Mouse (Mus musculus) kidney, embryonic 14.5 days (tissue): ENCODE measurements at regions not wholly inside any gene's neighbourhood (a gene's known extent, or its start where the extent isn't known, plus 50 kb on each side); places are given as distances from the start of the nearest gene placed in this dataset.
A peak's percentile ranks its signal among the peaks of the same experiment; 100 is the strongest.

ENCODE experiments used
- ATAC-seq: fragments of 200-750 bp; cut with Nextera tagmentation; 2 replicates; pipeline ENCODE4 v1.8.0; 2017; ENCODE audit warnings: moderate number of reproducible peaks, mild to moderate bottlenecking, moderate TSS enrichment, moderate library complexity; ENCODE audit not compliant: low FRiP score, low TSS enrichment
- H3K27ac ChIP-seq: fragments of 300-500 bp; sonication (generic); 2 replicates; pipeline ENCODE4 v1.5.1; 2014; ENCODE audit warnings: low read depth, mild to moderate bottlenecking, low read length, moderate library complexity, mixed read lengths
- H3K27me3 ChIP-seq: fragments of 300-500 bp; sonication (generic); 2 replicates; pipeline ENCODE4 v1.6.1; 2014; ENCODE audit warnings: mild to moderate bottlenecking, low read length; ENCODE audit not compliant: control insufficient read depth, insufficient read depth
- H3K36me3 ChIP-seq: fragments of 300-500 bp; sonication (generic); 2 replicates; pipeline ENCODE4 v1.6.1; 2014; ENCODE audit warnings: low read length, mixed read lengths; ENCODE audit not compliant: control insufficient read depth, insufficient read depth
- H3K4me1 ChIP-seq: fragments of 300-500 bp; sonication (generic); 2 replicates; pipeline ENCODE4 v1.6.1; 2014; ENCODE audit warnings: low read length, mixed read lengths; ENCODE audit not compliant: control insufficient read depth, insufficient read depth
- H3K4me2 ChIP-seq: fragments of 300-500 bp; sonication (generic); replicated peaks from 2 replicates; pipeline ENCODE4 v1.6.1; 2014; ENCODE audit warnings: low read depth, mild to moderate bottlenecking, low read length
- H3K4me3 ChIP-seq: fragments of 300-500 bp; sonication (generic); 2 replicates; pipeline ENCODE4 v1.5.1; 2014; ENCODE audit warnings: mild to moderate bottlenecking, low read length
- H3K9ac ChIP-seq: fragments of 300-500 bp; sonication (generic); 2 replicates; pipeline ENCODE4 v1.6.1; 2014; ENCODE audit warnings: low read depth, mild to moderate bottlenecking, low read length, moderate library complexity
- H3K9me3 ChIP-seq: fragments of 300-500 bp; sonication (generic); 2 replicates; pipeline ENCODE4 v1.6.1; 2016; ENCODE audit warnings: low read length; ENCODE audit not compliant: control insufficient read depth
- WGBS: fragments of 180-500 bp; shearing (Covaris S2); extraction: QIAGEN DNeasy Blood & Tissue Kit; methylation state at CpG from one replicate; pipeline ENCODE4 v1.1.7; 2014; 5-methylcytosine and 5-hydroxymethylcytosine counted together

DNA sequence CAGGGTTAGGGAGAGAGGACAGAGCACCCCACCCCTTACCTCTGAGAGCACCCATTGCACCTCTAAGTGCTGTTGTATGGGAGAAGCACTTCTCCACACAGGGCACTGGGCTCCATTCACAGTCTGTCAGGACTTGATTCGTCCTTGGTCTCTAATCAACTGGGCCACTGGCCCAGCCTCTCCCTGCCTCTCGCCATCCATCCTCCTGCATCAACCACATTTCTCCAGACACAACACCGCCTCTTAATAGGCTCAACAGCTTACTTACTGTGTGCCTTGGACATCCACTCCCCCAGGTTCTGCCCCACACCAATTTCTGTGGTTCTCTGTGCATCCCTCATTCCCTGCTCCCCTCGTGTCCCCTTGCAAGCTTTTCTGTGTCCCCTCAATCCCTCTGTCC, 166.9 kb downstream of the Zfp36l1 start:
- 71% methylated on average over 4 of the region's 4 CpGs for WGBS
- Histone ChIP-seq H3K36me3 (no peaks in the 10 kb centered on the region), H3K9me3 (no peaks in the 10 kb centered on the region), H3K27me3 (no peaks in the 10 kb centered on the region), H3K9ac (no peak overlapping the region), H3K4me2 (no peak overlapping the region), H3K4me1 (peaks cover 55% of the 10 kb centered on the region), H3K4me3 (no peak overlapping the region), H3K27ac (peak overlapping the region; percentile 86)
- ATAC-seq: no peak

DNA sequence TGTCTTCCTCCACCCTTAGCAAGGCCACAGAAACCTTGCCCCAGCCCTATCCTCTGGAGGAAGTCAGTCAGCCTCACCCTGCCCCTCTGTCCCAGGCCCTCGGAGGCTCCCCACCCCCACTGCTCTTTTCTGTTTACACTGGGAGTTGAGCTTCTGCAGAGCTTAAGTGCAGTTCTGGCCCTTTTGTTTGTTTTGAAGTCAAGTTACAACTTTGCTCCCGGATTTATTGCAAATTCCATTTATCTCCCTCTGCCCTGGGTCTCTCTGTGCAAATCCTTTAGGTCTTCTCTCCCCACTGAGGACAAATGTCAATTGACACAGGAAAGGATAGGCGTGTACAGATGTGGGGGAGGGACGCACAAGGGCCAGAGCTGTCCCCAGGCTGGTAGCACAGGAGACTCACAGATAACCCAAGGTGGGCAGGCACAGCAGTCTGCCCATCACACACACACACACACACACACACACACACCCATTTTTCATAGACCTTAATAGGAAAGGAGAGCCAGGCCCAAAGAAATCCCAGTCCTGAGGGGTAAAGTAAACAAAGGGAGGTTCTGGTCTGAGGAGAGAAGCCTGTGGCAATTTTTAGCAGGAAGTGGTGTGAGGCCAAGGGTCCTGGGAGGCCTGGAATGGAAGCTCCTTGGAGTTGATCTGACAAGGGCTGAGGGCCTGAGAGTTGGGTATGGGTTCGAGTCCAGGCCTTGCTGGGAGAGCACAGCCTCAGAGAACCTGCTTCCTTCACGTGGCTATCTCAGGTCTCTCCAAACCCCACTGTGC, 167.9 kb downstream of the Zfp36l1 start:
- Histone ChIP-seq H3K27ac (peak overlapping the region; percentile 86), H3K4me2 (no peak overlapping the region), H3K36me3 (no peaks in the 10 kb centered on the region), H3K27me3 (no peaks in the 10 kb centered on the region), H3K9me3 (no peaks in the 10 kb centered on the region), H3K9ac (peak overlapping the region; percentile 28; the same call in 1 of the 2 replicates), H3K4me1 (peaks cover 55% of the 10 kb centered on the region), H3K4me3 (no peak overlapping the region)
- 12% methylated on average over 6 of the region's 6 CpGs for WGBS
- ATAC-seq: peak; percentile 82

DNA sequence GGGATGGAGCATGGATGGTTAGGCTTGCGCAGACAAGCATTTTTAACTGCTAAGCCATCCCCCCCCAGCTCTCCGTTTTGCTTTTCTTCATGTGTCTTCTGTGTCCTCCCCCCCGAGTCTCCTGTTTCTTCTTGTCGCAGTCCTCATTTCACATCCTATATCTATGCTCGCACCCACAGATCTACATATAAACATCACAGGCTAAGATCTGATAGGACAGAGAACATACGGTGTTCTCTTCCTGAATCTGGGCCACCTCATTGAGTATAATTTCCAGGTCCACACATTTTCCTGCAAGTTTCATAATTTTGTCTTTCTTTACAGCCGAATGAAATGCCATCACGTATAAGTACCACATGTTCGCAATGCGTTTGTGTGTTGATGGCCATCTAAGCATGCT, 168.7 kb downstream of the Zfp36l1 start:
- H3K9ac ChIP-seq: no peak overlapping the region
- no peak overlapping the region for H3K4me3 ChIP-seq
- peaks cover 55% of the 10 kb centered on the region for H3K4me1 ChIP-seq
- WGBS: 59% methylated on average over 10 of the region's 10 CpGs
- H3K4me2 ChIP-seq: no peak overlapping the region
- H3K36me3 ChIP-seq: no peaks in the 10 kb centered on the region
- no peak for ATAC-seq
- no peaks in the 10 kb centered on the region for H3K27me3 ChIP-seq
- H3K27ac ChIP-seq: peak overlapping the region; percentile 86
- no peaks in the 10 kb centered on the region for H3K9me3 ChIP-seq

DNA sequence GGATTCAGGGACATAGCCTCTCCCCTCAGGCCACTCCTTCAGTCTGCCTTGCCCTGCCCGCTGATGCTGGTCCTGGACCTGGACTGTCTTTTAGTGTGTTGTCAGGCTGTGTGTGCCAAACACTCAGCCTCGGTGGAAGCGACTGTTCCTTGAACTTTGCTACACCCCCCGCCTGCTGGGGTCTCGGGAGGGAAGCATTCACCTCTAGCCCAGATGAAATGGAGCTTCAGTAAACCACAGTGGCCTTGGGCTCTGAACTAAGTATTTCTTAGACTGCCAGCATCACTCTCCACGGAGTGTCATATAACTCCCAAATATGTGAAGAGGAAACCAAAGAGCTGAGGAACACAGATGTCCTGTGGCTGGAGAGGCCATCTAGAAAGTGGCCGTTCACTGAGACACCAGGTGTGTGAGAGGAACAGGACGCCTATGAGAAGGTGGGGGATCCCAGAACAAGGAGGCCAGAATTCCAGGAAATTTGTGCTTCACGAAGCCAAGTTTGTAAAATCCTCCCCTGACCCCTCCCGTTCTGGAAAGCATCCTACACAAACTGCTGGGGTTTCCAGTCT, 170.2 kb downstream of the Zfp36l1 start:
- Histone ChIP-seq H3K4me3 (no peak overlapping the region), H3K9me3 (no peaks in the 10 kb centered on the region), H3K4me2 (no peak overlapping the region), H3K27me3 (no peaks in the 10 kb centered on the region), H3K36me3 (no peaks in the 10 kb centered on the region), H3K4me1 (peaks cover 41% of the 10 kb centered on the region), H3K27ac (peak overlapping the region; percentile 86; the same call in 1 of the 2 replicates), H3K9ac (no peak overlapping the region)
- ATAC-seq: no peak; the same call in 1 of the 2 replicates
- 17% methylated on average over 10 of the region's 10 CpGs for WGBS

DNA sequence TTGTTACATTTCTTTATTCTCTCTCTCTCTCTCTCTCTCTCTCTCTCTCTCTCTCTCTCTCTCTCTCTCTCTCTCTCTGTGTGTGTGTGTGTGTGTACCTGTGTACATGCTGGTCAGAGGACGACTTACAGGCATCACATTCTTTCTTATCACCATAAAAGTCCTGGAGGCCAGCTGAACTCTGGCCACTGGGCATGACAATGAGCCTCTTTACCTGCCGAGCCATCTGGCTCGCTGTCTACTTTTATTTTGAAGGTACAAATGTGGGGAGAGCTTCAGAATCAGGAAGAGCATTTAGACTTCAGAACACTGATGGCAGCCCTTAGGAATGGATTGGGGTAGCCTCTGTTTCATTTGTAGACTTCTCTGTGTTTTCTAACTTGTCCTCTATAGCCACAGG, 171.0 kb downstream of the Zfp36l1 start:
- Histone ChIP-seq H3K27me3 (no peaks in the 10 kb centered on the region), H3K4me2 (no peak overlapping the region), H3K27ac (no peak overlapping the region), H3K4me3 (no peak overlapping the region), H3K9me3 (no peaks in the 10 kb centered on the region), H3K36me3 (no peaks in the 10 kb centered on the region), H3K9ac (no peak overlapping the region), H3K4me1 (peaks cover 46% of the 10 kb centered on the region)
- ATAC-seq: no peak
- 32% methylated on average over 3 of the region's 3 CpGs for WGBS

DNA sequence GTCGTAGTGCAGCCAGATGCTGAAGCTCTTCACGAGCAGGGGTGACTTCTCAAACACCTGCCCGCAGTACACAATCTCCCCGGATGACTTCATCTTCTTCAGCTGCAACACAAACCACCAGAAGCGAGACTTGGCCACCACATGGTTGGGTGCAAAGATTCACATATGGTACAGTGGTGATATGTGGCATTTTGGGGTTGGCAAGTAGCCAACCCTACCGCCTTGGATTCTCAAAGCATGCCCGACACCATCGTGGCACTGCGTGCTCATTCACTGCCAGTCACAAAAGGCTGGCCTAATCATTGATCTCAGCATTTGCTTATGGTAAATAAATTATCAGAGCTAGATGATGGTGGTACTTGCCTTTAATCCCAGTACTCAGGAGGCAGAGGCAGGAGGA, 173.4 kb downstream of the Zfp36l1 start:
- Histone ChIP-seq H3K27me3 (no peaks in the 10 kb centered on the region), H3K9ac (no peak overlapping the region), H3K4me3 (no peak overlapping the region), H3K4me1 (peaks cover 44% of the 10 kb centered on the region), H3K9me3 (no peaks in the 10 kb centered on the region), H3K36me3 (no peaks in the 10 kb centered on the region), H3K27ac (no peak overlapping the region), H3K4me2 (no peak overlapping the region)
- ATAC-seq: no peak
- WGBS: 95% methylated on average over 9 of the region's 9 CpGs

DNA sequence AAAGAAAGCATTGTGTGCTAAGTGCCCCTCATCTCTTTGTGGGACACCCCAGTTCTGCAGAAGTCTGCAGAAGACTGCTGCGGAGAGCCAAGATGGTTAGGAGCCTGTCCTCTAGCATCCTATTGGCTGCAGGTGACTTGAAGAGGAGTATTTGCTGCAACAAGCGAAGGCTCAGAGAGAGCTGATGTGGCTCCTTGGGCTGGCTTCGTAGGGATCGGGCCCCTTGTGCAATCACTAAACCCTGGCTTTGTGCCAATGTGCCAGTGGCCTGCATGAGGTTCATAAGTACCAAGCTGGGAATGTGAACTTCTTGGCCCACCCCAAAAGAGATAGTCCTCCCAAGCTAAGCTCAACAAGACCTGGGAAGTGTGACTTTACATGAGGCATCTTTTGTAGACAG, 174.9 kb downstream of the Zfp36l1 start:
- no peaks in the 10 kb centered on the region for H3K36me3 ChIP-seq
- no peak overlapping the region for H3K9ac ChIP-seq
- H3K4me3 ChIP-seq: no peak overlapping the region
- no peaks in the 10 kb centered on the region for H3K27me3 ChIP-seq
- no peaks in the 10 kb centered on the region for H3K9me3 ChIP-seq
- ATAC-seq: no peak
- H3K27ac ChIP-seq: no peak overlapping the region
- peaks cover 31% of the 10 kb centered on the region for H3K4me1 ChIP-seq
- 87% methylated on average over 4 of the region's 4 CpGs for WGBS
- no peak overlapping the region for H3K4me2 ChIP-seq

DNA sequence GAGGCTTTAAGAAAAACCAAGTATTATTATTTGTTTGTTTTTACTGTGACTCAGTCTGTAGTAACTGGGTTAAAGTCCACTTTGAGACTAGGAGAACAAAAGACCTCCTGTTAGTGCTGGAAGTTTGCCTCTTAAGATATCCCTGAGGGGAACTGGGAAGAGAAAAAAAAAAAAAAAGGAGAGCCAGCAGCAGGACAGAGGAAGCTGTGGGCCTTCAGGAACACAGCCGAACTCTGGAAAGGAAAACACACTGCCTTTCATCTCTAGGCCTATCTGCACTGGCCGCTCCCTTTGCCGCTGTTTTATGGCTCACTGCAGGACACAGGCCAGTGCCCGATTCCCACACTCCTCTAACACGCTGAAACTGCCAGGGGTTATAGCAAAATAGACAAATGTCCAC, 176.1 kb downstream of the Zfp36l1 start:
- Histone ChIP-seq H3K4me1 (peaks cover 27% of the 10 kb centered on the region), H3K4me2 (no peak overlapping the region), H3K27me3 (no peaks in the 10 kb centered on the region), H3K9ac (0 out of 2 replicates have a peak overlapping the region, but pooled peaks have one; percentile 20), H3K36me3 (no peaks in the 10 kb centered on the region), H3K9me3 (no peaks in the 10 kb centered on the region), H3K27ac (peak overlapping the region; percentile 79), H3K4me3 (no peak overlapping the region)
- ATAC-seq: peak; percentile 61
- WGBS: 2% methylated on average over 5 of the region's 5 CpGs

DNA sequence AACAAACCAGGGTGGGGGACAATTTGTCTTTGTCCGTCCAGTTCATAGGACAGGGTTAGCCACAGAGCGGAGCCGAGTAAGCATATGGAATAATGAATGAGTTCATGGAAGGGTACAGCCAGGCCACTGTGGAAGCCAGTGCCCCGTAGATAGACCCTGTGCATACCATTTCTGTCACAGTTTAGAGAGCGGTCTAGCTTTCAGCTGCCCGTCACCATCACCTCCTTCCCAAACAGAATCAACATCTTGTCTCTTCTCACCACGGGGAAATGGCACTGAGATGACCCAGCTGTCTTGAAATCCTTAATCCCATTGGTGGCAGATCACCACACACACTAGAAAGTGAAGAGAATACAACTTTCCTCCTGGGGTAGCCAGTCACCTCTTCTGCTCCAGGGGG, 178.7 kb downstream of the Zfp36l1 start:
- H3K27me3 ChIP-seq: no peaks in the 10 kb centered on the region
- no peak overlapping the region for H3K9ac ChIP-seq
- H3K27ac ChIP-seq: no peak overlapping the region
- ATAC-seq: no peak
- no peaks in the 10 kb centered on the region for H3K36me3 ChIP-seq
- H3K9me3 ChIP-seq: no peaks in the 10 kb centered on the region
- H3K4me3 ChIP-seq: no peak overlapping the region
- WGBS: 60% methylated on average over 7 of the region's 7 CpGs
- peaks cover 49% of the 10 kb centered on the region for H3K4me1 ChIP-seq
- H3K4me2 ChIP-seq: no peak overlapping the region
